Mouse (Mus musculus): Measurements from ENCODE around the gene Plekha6.

GRCm38 (mm10) chr1:133214672-133215359, 50.8 kb downstream of the Plekha6 start:
- TF ChIP-seq GATA1 (IDR thresholded peaks at IDR 0.05; ENCODE audit: borderline replicate concordance, low read length) = no peak
- no peak for TF ChIP-seq FLI1 (IDR thresholded peaks at IDR 0.05; ENCODE audit: low read length)
